Mouse (Mus musculus): ENCODE results near the gene Zfp978.
"Not testable (repeated sequence)": the region's sequence is repeated elsewhere in the genome, so short reads cannot be mapped to it uniquely, and the experiment has no call there.

GRCm38 (mm10) chr4:147400031-147400847 is 39.1 kb downstream of the Zfp978 start:
- not testable (repeated sequence) for TF ChIP-seq POLR2A (IDR thresholded peaks at IDR 0.05; ENCODE audit: control insufficient read depth, extremely low read depth, insufficient read depth, low read length, poor library complexity); CTCF (IDR thresholded peaks at IDR 0.05; ENCODE audit: borderline replicate concordance, control insufficient read depth, extremely low read depth, insufficient read depth, low read length, poor library complexity)

Data from thymus, adult 2 months (tissue).